In genomic region chr7:128031403-128031976, GRCm38 (mm10) we compare ENCODE assay signal across 8 mouse cellular contexts. TPM values are rescaled to one million over a fixed set of nuclear protein-coding genes. Genes with fewer than 3 reads are reported as not detected.
DNase-seq lines count a peak whose midpoint lies in the region; ATAC-seq and TF ChIP-seq lines count a peak whose summit lies in the region.

No protein-coding gene starts in this region.

- H3K27me3 ChIP-seq in liver, adult 2 months (ENCODE audit: control insufficient read depth, insufficient read depth, low read length): no peaks in the 10 kb centered on the region

- 41% methylated on average over 9 of the region's 9 CpGs for WGBS in liver, adult 2 months

- H3K4me3 ChIP-seq in liver, adult 2 months (ENCODE audit: insufficient read depth, low read depth, low read length): no peak overlapping the region

- no peak for TF ChIP-seq POLR2A in liver, adult 2 months (IDR thresholded peaks at IDR 0.05; ENCODE audit: extremely low read depth, insufficient read depth, low read length)

- no peak for ATAC-seq in granulocyte monocyte progenitor cell, adult 5-6 weeks (replicated peaks; ENCODE audit: poor library complexity, severe bottlenecking)

- peak; percentile 29 for DNase-seq in adrenal gland, postnatal 14 days
- no peak for DNase-seq in adrenal gland, adult 8-10 months
- DNase-seq in urinary bladder, postnatal 14 days (ENCODE audit: low spot score): peak; percentile 30
- DNase-seq in urinary bladder, postnatal 25 days (ENCODE audit: low spot score): no peak
- DNase-seq in liver, adult 2 months (ENCODE audit: extremely low read depth, low read depth, low spot score): peak; percentile 96
- no peak for DNase-seq in cerebellum, adult 18-20 months
- no peak for DNase-seq in spleen, adult 18-20 months

- no peaks in the 10 kb centered on the region for H3K79me2 ChIP-seq in liver, adult 2 months (ENCODE audit: control insufficient read depth, insufficient read depth, low read length)

- H3K9ac ChIP-seq in liver, adult 2 months (ENCODE audit: low read depth, low read length): no peak overlapping the region

- TF ChIP-seq CTCF in liver, adult 2 months (IDR thresholded peaks at IDR 0.05; ENCODE audit: low read depth, low read length): no peak

- peaks cover 15% of the 10 kb centered on the region for H3K4me1 ChIP-seq in liver, adult 2 months (ENCODE audit: control insufficient read depth, insufficient read depth, low read length)

- H3K36me3 ChIP-seq in liver, adult 2 months (ENCODE audit: control insufficient read depth, insufficient read depth, low read length): no peaks in the 10 kb centered on the region

- H3K27ac ChIP-seq in liver, adult 2 months (replicated peaks; ENCODE audit: insufficient read depth, low read depth, low read length): peak overlapping the region; percentile 99

RNA-seq across cellular contexts. Expression of gene Trim72, which starts 27.7 kb away (rescaled TPM):
- total RNA-seq in adrenal gland, postnatal 14 days (2021): not detected in 2 replicates
- total RNA-seq in adrenal gland, adult 8-10 months (2022): under 1 TPM in 3 of 4 experiments, not detected in 1; 0.12 to 0.31 (median 0.24) TPM
- 0.28 TPM in 1 of 2 replicates, not detected in the other for total RNA-seq in liver, adult 2 months (2014; rRNA removed)
- polyA plus RNA-seq in liver, adult 2 months (2012; rRNA removed): 0.15 and 0.19 TPM in 2 replicates
- not detected in 2 replicates for total RNA-seq in granulocyte monocyte progenitor cell, adult 5-6 weeks (2014; fragmentation: Nextera tagmentation)
- total RNA-seq in granulocyte monocyte progenitor cell, adult 5-6 weeks (2017): not detected in 2 replicates

RNA-seq across cellular contexts. Expression of gene Itgam, which starts 30.9 kb away (rescaled TPM):
- total RNA-seq in adrenal gland, postnatal 14 days (2021): 4.2 and 6.4 TPM in 2 replicates
- 1 to 10 TPM; 5.6 to 6.9 (median 6.4) TPM for total RNA-seq in adrenal gland, adult 8-10 months (2022)
- total RNA-seq in liver, adult 2 months (2014; rRNA removed): 0.60 and 0.65 TPM in 2 replicates
- 0.29 and 0.83 TPM in 2 replicates for polyA plus RNA-seq in liver, adult 2 months (2012; rRNA removed)
- total RNA-seq in granulocyte monocyte progenitor cell, adult 5-6 weeks (2014; fragmentation: Nextera tagmentation): 12.5 and 17.5 TPM in 2 replicates
- total RNA-seq in granulocyte monocyte progenitor cell, adult 5-6 weeks (2017): 21.6 and 23.7 TPM in 2 replicates

RNA-seq across cellular contexts. Expression of gene Gm49368, which starts 31.0 kb away (rescaled TPM):
- not detected in 2 replicates for total RNA-seq in adrenal gland, postnatal 14 days (2021)
- under 1 TPM in 1 of 4 experiments, not detected in 3; 0.11 TPM for total RNA-seq in adrenal gland, adult 8-10 months (2022)
- not detected in 2 replicates for total RNA-seq in liver, adult 2 months (2014; rRNA removed)
- 0.09 TPM in 1 of 2 replicates, not detected in the other for polyA plus RNA-seq in liver, adult 2 months (2012; rRNA removed)
- not detected in 2 replicates for total RNA-seq in granulocyte monocyte progenitor cell, adult 5-6 weeks (2014; fragmentation: Nextera tagmentation)
- 0.09 TPM in 1 of 2 replicates, not detected in the other for total RNA-seq in granulocyte monocyte progenitor cell, adult 5-6 weeks (2017)

RNA-seq across cellular contexts. Expression of gene Pycard, which starts 37.8 kb away (rescaled TPM):
- 3.4 and 10.1 TPM in 2 replicates for total RNA-seq in adrenal gland, postnatal 14 days (2021)
- total RNA-seq in adrenal gland, adult 8-10 months (2022): 1 to 10 TPM; 4.0 to 5.8 (median 4.5) TPM
- total RNA-seq in liver, adult 2 months (2014; rRNA removed): 1.5 and 2.8 TPM in 2 replicates
- polyA plus RNA-seq in liver, adult 2 months (2012; rRNA removed): 4.5 and 5.0 TPM in 2 replicates
- 115 and 175 TPM in 2 replicates for total RNA-seq in granulocyte monocyte progenitor cell, adult 5-6 weeks (2014; fragmentation: Nextera tagmentation)
- 62.6 and 101 TPM in 2 replicates for total RNA-seq in granulocyte monocyte progenitor cell, adult 5-6 weeks (2017)

Comparison
In these comparisons a context has a peak if more than half of its experiments do, and no peak if none do; other contexts are left out.
1. DNase-seq: peak in adrenal gland, postnatal 14 days (single experiment), urinary bladder, postnatal 14 days (single experiment) and liver, adult 2 months (single experiment); none in adrenal gland, adult 8-10 months (single experiment), urinary bladder, postnatal 25 days (single experiment), cerebellum, adult 18-20 months (0 of 2) and spleen, adult 18-20 months (0 of 2).